Mouse (Mus musculus) myocyte (in vitro differentiated cells): Measurements from ENCODE around the gene Fam227b.

ENCODE experiments used
- CEBPB ChIP-seq: IDR thresholded peaks from 2 replicates; pipeline ENCODE4 v1.6.1; 2011; ENCODE audit warnings: mild to moderate bottlenecking, moderate library complexity; ENCODE audit not compliant: poor library complexity, insufficient read depth, severe bottlenecking
- E2F4 ChIP-seq: IDR thresholded peaks from one replicate; pipeline ENCODE4 v1.6.1; 2011; ENCODE audit warnings: mild to moderate bottlenecking, control low read depth, moderate library complexity; ENCODE audit not compliant: insufficient read depth
- MAX ChIP-seq: IDR thresholded peaks from one replicate; pipeline ENCODE4 v1.6.1; 2011; ENCODE audit warnings: low read depth, mild to moderate bottlenecking, control low read depth
- MYOD1 ChIP-seq, 3 experiments: IDR thresholded peaks; one replicate each; pipeline ENCODE4 v1.6.1; 2011; ENCODE audit warnings: control low read depth in 2 of 3, low read depth in 2 of 3, mild to moderate bottlenecking in 2 of 3, moderate library complexity in 1 of 3; ENCODE audit not compliant: insufficient read length in 2 of 3, control insufficient read depth in 1 of 3
- MYOG ChIP-seq, 3 experiments: IDR thresholded peaks; one replicate each; pipeline ENCODE4 v1.6.1; 2011; ENCODE audit warnings: control low read depth in 2 of 3, low read depth in 2 of 3, mild to moderate bottlenecking in 2 of 3; ENCODE audit not compliant: insufficient read length in 2 of 3, control insufficient read depth in 1 of 3, insufficient read depth in 1 of 3
- POLR2A ChIP-seq: IDR thresholded peaks from one replicate; pipeline ENCODE4 v1.6.1; 2011; ENCODE audit warnings: low read depth, mild to moderate bottlenecking, control low read depth, moderate library complexity; ENCODE audit not compliant: insufficient read length
- POLR2AphosphoS2 ChIP-seq: IDR thresholded peaks from one replicate; pipeline ENCODE4 v1.6.1; 2011; ENCODE audit warnings: low read depth, control low read depth; ENCODE audit not compliant: insufficient read length
- REST ChIP-seq: IDR thresholded peaks from one replicate; pipeline ENCODE4 v1.6.1; 2011; ENCODE audit warnings: mild to moderate bottlenecking, control low read depth, moderate library complexity; ENCODE audit not compliant: insufficient read depth, insufficient read length
- SRF ChIP-seq: IDR thresholded peaks from one replicate; pipeline ENCODE4 v1.6.1; 2011; ENCODE audit warnings: low read depth; ENCODE audit not compliant: control insufficient read depth, insufficient read length
- TCF12 ChIP-seq: IDR thresholded peaks from one replicate; pipeline ENCODE4 v1.6.1; 2011; ENCODE audit warnings: mild to moderate bottlenecking, control low read depth; ENCODE audit not compliant: poor library complexity, insufficient read depth, severe bottlenecking
- TCF3 ChIP-seq: IDR thresholded peaks from one replicate; pipeline ENCODE4 v1.6.1; 2011; ENCODE audit warnings: low read depth, control low read depth; ENCODE audit not compliant: insufficient read length
- USF1 ChIP-seq: IDR thresholded peaks from one replicate; pipeline ENCODE4 v1.6.1; 2011; ENCODE audit warnings: low read depth, mild to moderate bottlenecking, control low read depth, moderate library complexity

- no peak for TF ChIP-seq POLR2A
- no peak for TF ChIP-seq POLR2AphosphoS2
- TF ChIP-seq USF1: no peak
- no peak for TF ChIP-seq MAX
- no peak for TF ChIP-seq CEBPB
- no peak for TF ChIP-seq MYOD1 (IDR thresholded peaks at IDR 0.05; ENCODE audit: control insufficient read depth in 1 of 3, insufficient read length in 2 of 3, low read depth in 2 of 3)
- TF ChIP-seq TCF12: no peak
- TF ChIP-seq MYOG (IDR thresholded peaks at IDR 0.05; ENCODE audit: control insufficient read depth in 1 of 3, insufficient read depth in 1 of 3, insufficient read length in 2 of 3, low read depth in 2 of 3): no peak
- no peak for TF ChIP-seq REST
- no peak for TF ChIP-seq E2F4
- TF ChIP-seq TCF3: no peak
- no peak for TF ChIP-seq SRF
These were observed 4.1 kb downstream of the Fam227b start for GRCm38 (mm10) chr2:126147723-126148122.
